Mouse (Mus musculus) A20 (cell line): ENCODE measurements around the gene Abtb1.
A peak's percentile ranks its signal among the peaks of the same experiment; 100 is the strongest.

ENCODE experiments used
- DNase-seq: peaks from one replicate; pipeline ENCODE4 v3.0.0-alpha.2; 2011; ENCODE audit warnings: low read depth, low spot score

The Abtb1 gene

GRCm38 (mm10) chr6:88830112-88830702 is 11.6 kb downstream of the Abtb1 start:
- DNase-seq = peak; percentile 49

GRCm38 (mm10) chr6:88829579-88829978 is 12.2 kb downstream of the Abtb1 start:
- peak; percentile 66 for DNase-seq

GRCm38 (mm10) chr6:88828206-88829009 is 13.4 kb downstream of the Abtb1 start:
- DNase-seq = peak; percentile 92

GRCm38 (mm10) chr6:88827395-88828205 is 14.2 kb downstream of the Abtb1 start:
- peak; percentile 86 for DNase-seq

GRCm38 (mm10) chr6:88826965-88827364 is 14.8 kb downstream of the Abtb1 start:
- no peak for DNase-seq

GRCm38 (mm10) chr6:88826545-88826944 is 15.2 kb downstream of the Abtb1 start:
- DNase-seq = peak; percentile 77

- DNase-seq = no peak
Measured at GRCm38 (mm10) chr6:88826088-88826487, 15.7 kb downstream of the Abtb1 start.

GRCm38 (mm10) chr6:88824183-88824582 is 17.6 kb downstream of the Abtb1 start:
- no peak for DNase-seq

- DNase-seq = no peak
Measured at GRCm38 (mm10) chr6:88821901-88822300, 19.9 kb downstream of the Abtb1 start.

- DNase-seq = no peak
Measured at GRCm38 (mm10) chr6:88821294-88821693, 20.5 kb downstream of the Abtb1 start.

- no peak for DNase-seq
Measured at GRCm38 (mm10) chr6:88820853-88821252, 20.9 kb downstream of the Abtb1 start.

GRCm38 (mm10) chr6:88816913-88817312 is 24.9 kb downstream of the Abtb1 start:
- DNase-seq = no peak

GRCm38 (mm10) chr6:88815489-88815888 is 26.3 kb downstream of the Abtb1 start:
- no peak for DNase-seq

- DNase-seq = no peak
Measured at GRCm38 (mm10) chr6:88815036-88815435, 26.7 kb downstream of the Abtb1 start.

- no peak for DNase-seq
Measured at GRCm38 (mm10) chr6:88813832-88814231, 28.0 kb downstream of the Abtb1 start.

GRCm38 (mm10) chr6:88812886-88813285 is 28.9 kb downstream of the Abtb1 start:
- peak; percentile 68 for DNase-seq

- DNase-seq = peak; percentile 15
Measured at GRCm38 (mm10) chr6:88811880-88812400, 29.8 kb downstream of the Abtb1 start.

- DNase-seq = peak; percentile 36
Measured at GRCm38 (mm10) chr6:88811396-88811795, 30.4 kb downstream of the Abtb1 start.

- no peak for DNase-seq
Measured at GRCm38 (mm10) chr6:88810291-88810690, 31.5 kb downstream of the Abtb1 start.

GRCm38 (mm10) chr6:88809091-88810037 is 32.4 kb downstream of the Abtb1 start:
- DNase-seq = no peak
